Mouse (Mus musculus): ENCODE measurements around the gene Plscr4.

DNA sequence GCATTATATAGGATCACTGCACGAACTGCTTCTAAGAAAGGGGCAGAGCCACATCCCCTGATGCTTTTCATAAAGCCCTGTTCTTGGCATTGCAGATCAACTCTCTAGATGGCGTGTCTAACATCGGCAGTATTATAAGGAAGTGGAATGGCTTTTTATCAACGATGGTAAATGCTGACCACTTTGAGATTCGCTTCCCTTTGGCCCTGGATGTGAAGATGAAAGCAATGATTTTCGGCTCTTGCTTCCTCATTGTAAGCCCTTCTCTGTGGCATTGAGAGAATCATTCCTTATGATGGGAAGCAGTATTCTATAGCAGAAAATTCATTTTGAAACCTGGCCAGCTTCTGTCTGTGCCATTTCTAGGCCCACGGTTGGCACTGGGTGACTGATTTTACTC lies 32.7 kb downstream of the Plscr4 start:
- TF ChIP-seq CTCF (IDR thresholded peaks at IDR 0.05; ENCODE audit: insufficient read depth, low read depth, low read length) (no peak), POLR2A (IDR thresholded peaks at IDR 0.05; ENCODE audit: insufficient read depth, low read depth, low read length) (no peak)
